Mouse (Mus musculus): ENCODE data around the gene Fbxo21.

The Fbxo21 gene

DNA sequence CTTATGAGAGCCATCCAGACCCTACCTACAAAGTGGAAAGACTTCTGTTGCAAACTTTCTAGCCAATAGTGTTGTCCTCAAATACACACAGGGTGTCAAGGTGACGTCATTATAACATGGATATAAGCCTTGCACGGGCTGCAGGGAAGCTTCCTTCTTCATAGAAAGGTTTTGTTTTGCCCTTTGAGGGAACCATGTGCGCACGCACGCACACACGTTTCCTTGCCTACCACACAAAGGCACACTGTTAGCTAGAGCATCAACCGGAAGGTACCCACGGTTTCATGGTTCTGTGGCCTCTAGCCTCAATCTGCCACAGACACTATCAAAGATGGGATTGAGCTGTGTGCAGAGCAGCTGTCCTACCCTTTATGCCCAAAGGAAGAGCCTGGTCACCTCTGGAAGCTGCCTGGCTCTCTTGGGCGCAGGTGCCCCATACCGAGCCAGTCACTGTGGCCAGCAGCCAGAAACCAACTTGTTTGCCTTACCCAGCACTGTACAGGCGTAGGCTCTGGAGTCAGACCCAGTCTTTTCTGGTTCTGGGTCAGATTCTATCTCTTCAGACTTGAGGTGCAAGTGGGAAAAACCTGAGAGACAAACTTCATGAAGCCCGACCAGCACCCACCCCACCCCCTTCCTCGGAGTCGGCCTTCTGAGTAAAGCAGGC lies 70.7 kb downstream of the Fbxo21 start:
- no peak for DNase-seq (ENCODE audit: low spot score)

DNA sequence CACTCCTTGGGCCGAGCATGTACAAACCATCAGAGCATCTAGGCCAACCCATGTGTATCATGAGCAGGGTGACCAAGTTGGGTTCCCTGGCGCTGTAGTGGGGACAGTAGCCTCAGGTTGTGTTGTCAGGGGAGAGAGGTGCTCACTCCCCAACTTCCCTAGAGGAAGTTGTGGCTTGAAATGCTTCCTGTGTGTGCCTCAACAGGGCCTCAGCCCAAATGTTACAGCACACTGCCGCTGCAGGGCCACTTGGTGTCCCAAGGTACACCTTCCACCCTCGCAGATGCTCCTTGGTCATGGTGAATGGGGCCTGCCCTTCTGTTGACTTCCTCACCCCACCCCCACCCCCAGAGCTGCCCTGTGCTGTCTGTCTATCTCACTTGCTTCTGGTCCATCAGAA lies 71.9 kb downstream of the Fbxo21 start:
- DNase-seq (ENCODE audit: low spot score): no peak

DNA sequence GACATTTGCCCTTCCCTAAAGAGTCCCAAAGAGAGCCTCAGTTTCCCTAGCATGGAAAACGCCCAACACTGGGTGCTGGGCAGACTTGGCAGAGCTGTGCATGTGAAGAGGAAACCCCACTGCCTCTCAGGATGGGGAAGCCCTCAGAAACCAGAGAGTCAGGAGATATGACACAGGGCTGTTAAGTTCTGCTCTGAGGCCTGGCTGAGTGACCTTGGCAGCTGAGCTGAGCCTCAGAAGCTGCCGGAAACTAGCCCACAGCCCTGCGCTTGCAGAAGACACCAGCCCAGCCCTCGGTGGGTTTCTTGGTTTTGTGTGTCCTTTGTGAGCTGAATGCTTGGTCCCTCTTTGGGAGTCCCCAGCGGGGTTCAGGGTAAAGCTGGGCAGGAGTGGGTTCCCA lies 72.4 kb downstream of the Fbxo21 start:
- no peak for DNase-seq (ENCODE audit: low spot score)

DNA sequence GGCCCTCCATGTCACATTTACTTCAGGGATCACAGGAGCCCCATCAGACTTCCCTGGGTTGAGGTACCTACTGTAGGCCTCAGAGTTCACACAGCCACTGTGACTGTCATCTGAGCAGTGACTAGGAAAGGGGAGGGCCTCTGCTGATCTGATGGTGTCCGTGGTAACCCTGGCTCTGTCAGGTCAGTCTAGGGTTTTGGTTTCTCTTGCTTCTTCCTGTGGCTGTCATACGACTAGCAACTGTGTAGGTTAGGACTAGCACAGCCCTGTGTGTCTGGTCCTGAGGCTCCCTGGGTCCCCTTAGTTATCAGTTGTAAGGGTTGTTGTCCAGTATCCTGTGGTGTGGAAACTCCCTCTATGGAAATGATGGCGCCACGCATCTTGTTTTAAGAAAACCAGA lies 74.2 kb downstream of the Fbxo21 start:
- DNase-seq (ENCODE audit: low spot score): no peak

DNA sequence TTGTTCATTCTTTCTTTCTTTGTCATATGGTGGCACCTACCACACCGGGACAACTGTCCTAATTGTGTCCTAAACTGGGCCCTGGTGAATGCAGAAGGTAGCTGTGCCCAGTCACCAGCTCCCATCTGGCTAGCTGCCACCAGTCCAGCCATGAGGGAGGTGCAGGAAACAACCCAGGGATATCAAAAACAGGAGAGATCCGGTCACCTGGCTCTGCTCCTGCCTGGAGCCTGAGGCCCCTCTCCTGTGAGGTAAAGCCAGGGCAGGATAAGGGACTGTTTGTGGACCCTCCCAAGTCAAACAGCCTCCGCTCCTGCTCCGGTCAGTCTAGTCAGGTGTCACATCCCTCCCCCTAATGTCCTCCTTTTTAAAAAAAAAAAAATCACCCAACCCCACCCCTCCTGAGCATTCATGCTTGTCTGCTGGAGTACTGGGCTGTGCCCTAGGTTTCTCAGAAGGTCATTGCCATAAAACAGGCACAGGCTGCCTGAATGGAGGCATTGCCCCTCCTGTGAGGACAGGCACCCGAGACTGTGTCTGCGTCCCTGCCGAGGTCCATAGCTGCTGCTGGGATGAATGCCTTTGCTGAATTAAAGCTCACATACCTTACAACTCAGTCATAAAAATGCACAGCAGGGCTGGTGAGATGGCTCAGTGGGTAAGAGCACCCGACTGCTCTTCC lies 75.6 kb downstream of the Fbxo21 start:
- no peak for DNase-seq (ENCODE audit: low spot score)

DNA sequence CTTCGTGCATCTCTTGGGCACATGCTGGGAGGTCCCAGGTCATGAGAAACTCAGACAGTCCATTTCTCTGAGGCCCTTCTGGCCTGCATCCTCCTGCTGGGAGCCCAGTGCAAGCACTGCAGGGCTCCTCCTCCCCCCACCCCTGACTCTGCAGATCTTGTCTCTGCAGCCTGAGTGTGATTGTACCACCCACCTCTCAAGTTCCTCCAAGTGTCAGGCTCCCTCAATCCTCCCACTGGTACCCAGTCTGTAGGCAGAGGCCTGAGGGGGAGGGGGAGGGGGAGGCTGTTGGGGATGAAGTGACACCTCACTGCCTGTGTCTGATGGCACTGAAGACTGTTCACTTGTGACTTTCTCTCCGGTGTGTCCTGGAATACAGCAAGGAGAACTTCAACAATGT lies 76.7 kb downstream of the Fbxo21 start:
- DNase-seq (ENCODE audit: low spot score): no peak

DNA sequence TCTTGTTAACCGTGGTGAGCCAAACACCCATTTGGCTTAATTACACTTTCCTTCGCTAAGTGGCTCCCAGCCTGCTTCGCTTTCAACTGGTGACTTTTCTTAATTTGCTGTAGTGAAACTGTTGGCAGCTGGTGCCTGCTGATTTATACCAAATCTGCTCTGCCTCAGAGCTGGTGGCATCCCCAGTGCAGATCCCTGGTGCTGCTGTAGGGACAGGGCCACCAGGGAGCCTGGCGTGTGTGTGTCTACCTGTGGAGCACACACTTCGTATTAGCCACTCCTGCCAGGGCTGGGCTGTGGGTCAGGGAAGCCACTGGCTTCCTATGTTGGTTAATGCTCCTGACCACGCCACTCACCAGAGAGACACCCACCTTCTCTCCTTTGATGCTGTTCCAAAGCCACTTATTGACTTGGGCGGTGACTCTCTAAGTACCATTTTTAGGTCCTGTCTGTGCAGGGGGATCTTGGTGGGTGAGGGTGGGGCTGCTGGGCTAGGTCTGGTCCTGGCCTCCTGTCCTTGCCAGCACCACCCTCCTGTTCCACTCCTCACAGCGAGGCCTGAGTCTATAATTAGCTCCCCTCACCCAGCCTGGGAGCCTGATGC lies 81.1 kb downstream of the Fbxo21 start:
- DNase-seq (ENCODE audit: low spot score): peak; percentile 61

DNA sequence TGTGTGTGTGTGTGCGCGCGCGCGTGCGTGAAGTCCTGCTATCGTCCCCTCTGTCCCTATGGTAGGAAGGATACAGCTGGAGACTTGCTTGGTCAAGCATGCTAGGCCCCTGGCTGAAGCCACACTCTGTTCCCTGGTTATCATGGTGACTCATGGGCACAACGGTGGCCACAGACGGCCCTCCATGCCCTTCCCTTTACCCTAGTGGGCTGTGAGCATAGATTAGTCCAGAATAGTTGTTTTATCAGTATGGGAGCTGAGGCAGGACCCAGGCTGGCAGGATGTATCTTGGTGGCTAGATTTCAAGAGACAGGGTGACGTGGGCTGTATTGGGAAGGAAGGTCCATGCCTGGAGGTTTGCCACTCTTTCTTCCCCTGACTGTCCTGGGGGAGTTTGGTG lies 82.3 kb downstream of the Fbxo21 start:
- DNase-seq (ENCODE audit: low spot score): no peak

DNA sequence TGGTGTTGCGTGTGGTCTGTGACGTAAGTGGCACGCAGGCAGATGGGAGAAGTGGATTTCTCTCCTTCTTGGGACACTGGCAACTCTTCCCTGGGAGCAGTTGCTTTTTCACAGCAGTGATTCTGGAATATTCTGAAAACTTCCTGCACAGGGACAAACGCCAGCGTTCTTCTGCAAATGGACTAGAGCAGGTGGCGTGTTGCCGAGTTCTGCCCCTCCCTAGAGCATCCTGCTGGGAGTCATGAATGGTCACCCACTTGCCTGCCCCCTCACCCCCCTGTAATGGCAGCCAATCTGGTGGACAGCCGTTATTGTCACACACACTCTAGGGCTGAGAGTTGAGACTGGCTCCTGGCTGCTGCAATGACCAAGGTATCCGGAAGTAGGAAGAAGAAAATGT lies 83.1 kb downstream of the Fbxo21 start:
- DNase-seq (ENCODE audit: low spot score): no peak

Measured in lung, postnatal 25 days (tissue).